Mouse (Mus musculus) Patski (cell line): ENCODE results near the gene Tjp3. TPM values are rescaled to one million over a fixed set of nuclear protein-coding genes. Genes with fewer than 3 reads are reported as not detected.

Experiments
- ATAC-seq: fragments of 100-300 bp; one replicate; pipeline ENCODE4 v1.8.0; 2021
- CTCF ChIA-PET: fragments of 350-600 bp; sonication (Branson Sonifier 250); formaldehyde crosslinking; loops from one replicate; lab custom pipeline; 2022; ENCODE audit warnings: inconsistent platforms; lab: Charles Lee
- POLR2A ChIA-PET: fragments of 350-600 bp; sonication (Branson Sonifier 250); formaldehyde crosslinking; loops from one replicate; lab custom pipeline; 2022; ENCODE audit warnings: antibody characterized with exemption, inconsistent platforms; lab: Charles Lee
- DNase-seq: peaks from one replicate; pipeline ENCODE4 v3.0.0-alpha.2; 2011; ENCODE audit warnings: low read depth, low spot score
- H3K27me3 ChIP-seq: fragments of 371-371 bp; one replicate; pipeline ENCODE4 v1.5.1; 2021
- CTCF ChIP-seq: fragments of 100-300 bp; IDR thresholded peaks from one replicate; pipeline ENCODE4 v1.5.1; 2021
- in situ Hi-C: fragments of 300-500 bp; cut with MboI; formaldehyde crosslinking; loops from 3 replicates; pipeline ENCODE4 v1.11.1; 2018; ENCODE audit warnings: low pct_unique_long_range_greater_than_20kb, mixed read lengths
- polyA plus RNA-seq: library from polyadenylated mRNA; unstranded; gene quantifications from one replicate; pipeline ENCODE4 v1.2.3, GENCODE M21; 2021

Tjp3 gene
- polyA plus RNA-seq, 1 experiment from 2014 or later: 6.5 TPM

DNA sequence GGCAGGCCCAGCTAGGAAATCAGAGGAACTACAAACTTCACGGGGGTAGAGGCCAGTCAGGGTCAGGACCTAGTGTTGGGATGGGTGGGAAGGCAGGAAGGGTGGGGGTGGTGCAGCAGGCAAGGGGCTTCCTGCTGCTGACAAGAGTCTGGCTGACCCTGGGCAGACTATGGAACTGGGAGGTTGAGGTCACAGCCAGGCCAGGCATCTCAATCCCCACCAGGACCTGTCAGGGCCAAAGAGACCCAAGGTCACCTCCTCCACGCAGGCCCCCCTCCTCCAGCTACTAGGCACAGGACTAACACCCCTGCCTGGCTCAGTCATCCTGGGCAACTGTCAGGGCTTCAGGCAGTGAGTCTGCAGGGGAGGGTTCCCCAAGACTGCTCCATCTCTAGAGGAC lies 36.6 kb upstream of the Tjp3 start:
- ChIA-PET POLR2A (no interaction called here), CTCF (no interaction called here)
- no peaks in the 10 kb centered on the region for H3K27me3 ChIP-seq
- DNase-seq: no peak
- no peak for ATAC-seq
- in situ Hi-C loops: no loop called here
- TF ChIP-seq CTCF: no peak

DNA sequence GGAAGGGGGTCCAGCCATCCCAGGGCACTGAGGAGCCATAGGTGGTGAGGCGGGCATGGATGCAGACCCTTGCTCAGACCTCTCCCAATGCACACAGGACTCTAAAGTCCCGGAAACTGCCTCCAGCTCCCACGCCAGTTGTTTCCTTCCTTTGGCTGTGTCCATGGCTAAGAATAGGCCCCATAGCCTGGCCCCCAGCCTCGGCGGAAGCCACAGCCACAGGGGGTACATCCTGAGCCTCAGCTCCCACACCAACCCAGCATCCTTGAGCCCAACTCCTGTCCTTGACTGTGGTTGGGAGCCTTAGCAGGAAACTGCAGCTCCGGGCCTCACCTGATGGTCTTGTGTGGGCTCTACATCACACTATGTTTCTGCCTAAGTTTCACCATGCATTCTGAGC lies 35.5 kb upstream of the Tjp3 start:
- in situ Hi-C loops: no loop called here
- H3K27me3 ChIP-seq: no peaks in the 10 kb centered on the region
- CTCF ChIA-PET: interaction anchor here (1.3 kb wide), 1 partner anchor 34 kb away, joined by 3 read pairs; the partner anchor contains the start of gene Pip5k1c
- DNase-seq: no peak
- TF ChIP-seq CTCF: no peak
- ATAC-seq: no peak
- POLR2A ChIA-PET: no interaction called here

GRCm38 (mm10) chr10:81325781-81326180 lies 34.4 kb upstream of the Tjp3 start:
- no peak for ATAC-seq
- ChIA-PET POLR2A (no interaction called here), CTCF (no interaction called here)
- no peak for TF ChIP-seq CTCF
- DNase-seq: no peak
- no peaks in the 10 kb centered on the region for H3K27me3 ChIP-seq
- in situ Hi-C loops: no loop called here

- no peak for TF ChIP-seq CTCF
- DNase-seq (no peak), ATAC-seq (no peak)
- POLR2A ChIA-PET: no interaction called here
- CTCF ChIA-PET: no interaction called here
- in situ Hi-C loops: no loop called here
- no peaks in the 10 kb centered on the region for H3K27me3 ChIP-seq
Observed at GRCm38 (mm10) chr10:81325176-81325575, 33.8 kb upstream of the Tjp3 start.

- in situ Hi-C loops: no loop called here
- ChIA-PET CTCF (interaction anchor here (1.0 to 1.2 kb wide), 3 partner anchors 19 to 34 kb away, joined by 3 to 4 read pairs (median 3); partner anchors contain the start of gene Gipc3), POLR2A (no interaction called here)
- ATAC-seq (no peak), DNase-seq (no peak)
- H3K27me3 ChIP-seq: no peaks in the 10 kb centered on the region
- no peak for TF ChIP-seq CTCF
Observed at GRCm38 (mm10) chr10:81323791-81324530, 32.6 kb upstream of the Tjp3 start.

DNA sequence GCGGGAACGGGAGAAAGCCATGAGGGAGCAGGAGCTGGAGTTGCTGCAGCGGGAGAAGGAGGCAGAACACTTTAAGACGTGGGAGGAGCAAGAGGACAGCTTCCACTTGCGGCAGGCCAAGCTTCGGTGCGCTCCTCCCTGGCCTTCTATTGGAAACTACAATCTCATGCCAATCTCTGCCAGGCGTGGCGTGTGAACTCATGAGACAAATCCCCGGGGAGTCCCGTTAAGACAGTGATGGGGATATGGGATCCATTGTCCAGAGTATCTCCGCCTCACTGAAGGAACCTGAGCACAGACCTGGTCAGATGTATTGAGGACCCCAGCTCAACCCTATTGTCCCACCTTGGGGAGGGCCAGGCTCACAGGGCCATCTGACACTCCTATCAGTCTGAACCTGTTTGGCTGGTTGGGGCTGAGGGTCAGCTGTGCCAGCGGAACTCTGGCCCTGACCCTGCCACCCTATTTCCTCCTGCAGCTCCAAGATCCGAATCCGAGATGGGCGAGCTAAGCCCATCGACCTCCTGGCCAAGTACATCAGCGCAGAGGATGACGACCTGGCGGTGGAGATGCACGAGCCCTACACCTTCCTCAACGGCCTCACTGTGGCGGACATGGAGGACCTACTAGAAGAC lies 31.9 kb upstream of the Tjp3 start:
- H3K27me3 ChIP-seq: no peaks in the 10 kb centered on the region
- TF ChIP-seq CTCF: no peak
- ATAC-seq (no peak), DNase-seq (no peak)
- in situ Hi-C loops: no loop called here
- ChIA-PET CTCF (interaction anchor here (0.9 to 1.2 kb wide), 5 partner anchors 19 to 34 kb away, joined by 3 to 4 read pairs (median 4); partner anchors contain the start of genes Gipc3, Hmg20b and Pip5k1c), POLR2A (no interaction called here)

- POLR2A ChIA-PET: no interaction called here
- ATAC-seq (no peak), DNase-seq (no peak)
- CTCF ChIA-PET: interaction anchor here (0.9 to 1.1 kb wide), 2 partner anchors 28 to 30 kb away, joined by 4 read pairs; partner anchors contain the start of genes Hmg20b and Pip5k1c
- no peak for TF ChIP-seq CTCF
- H3K27me3 ChIP-seq: no peaks in the 10 kb centered on the region
- in situ Hi-C loops: no loop called here
Observed at GRCm38 (mm10) chr10:81322444-81322843, 31.1 kb upstream of the Tjp3 start.

- H3K27me3 ChIP-seq: no peaks in the 10 kb centered on the region
- TF ChIP-seq CTCF: no peak
- ATAC-seq (no peak), DNase-seq (no peak)
- POLR2A ChIA-PET: interaction anchor here (1.1 to 1.9 kb wide), 2 partner anchors 9 to 29 kb away, joined by 3 to 8 read pairs; partner anchors contain the start of gene Pip5k1c
- CTCF ChIA-PET: interaction anchor here (1.3 to 2.6 kb wide), 2 partner anchors 17 to 28 kb away, joined by 5 to 12 read pairs; partner anchors contain the start of gene Pip5k1c
- in situ Hi-C loops: no loop called here
Observed at GRCm38 (mm10) chr10:81321436-81321835, 30.1 kb upstream of the Tjp3 start.

- DNase-seq (peak; percentile 96), ATAC-seq (peak; percentile 86)
- no peaks in the 10 kb centered on the region for H3K27me3 ChIP-seq
- POLR2A ChIA-PET: interaction anchor here (0.7 to 1.9 kb wide), 3 partner anchors 9 to 28 kb away, joined by 3 to 8 read pairs (median 3); partner anchors contain the start of gene Pip5k1c
- no peak for TF ChIP-seq CTCF
- in situ Hi-C loops: no loop called here
- CTCF ChIA-PET: interaction anchor here (1.1 to 2.6 kb wide), 5 partner anchors 16 to 97 kb away, joined by 3 to 12 read pairs (median 5); partner anchors contain the start of genes Pip5k1c and Tjp3
Observed at GRCm38 (mm10) chr10:81320550-81321347, 29.4 kb upstream of the Tjp3 start, which contains the start of gene Cactin. Gene Cactin (plus strand): TSS chr10:81321103.
